Mouse (Mus musculus) cerebellum, adult 9-11 months (tissue): Measurements from ENCODE around the gene Ube2z.
"Not testable (repeated sequence)": the region's sequence is repeated elsewhere in the genome, so short reads cannot be mapped to it uniquely, and the experiment has no call there.

Source experiments
- DNase-seq: peaks from one replicate; pipeline ENCODE4 v3.0.0; 2022

Ube2z gene

GRCm38 (mm10) chr11:96065215-96065911 lies at the start of gene Ube2z:
Ube2z (minus strand) TSS chr11:96065388.
- peak; percentile 98 for DNase-seq

GRCm38 (mm10) chr11:96114077-96114476 lies 48.9 kb upstream of the Ube2z start:
- DNase-seq, result no peak

- no peak for DNase-seq
Measured at GRCm38 (mm10) chr11:96111751-96112150, 46.6 kb upstream of the Ube2z start, which contains the start of gene Calcoco2. Calcoco2 (minus strand) TSS chr11:96111964.

GRCm38 (mm10) chr11:96110950-96111349 lies 45.8 kb upstream of the Ube2z start:
- not testable (repeated sequence) for DNase-seq

- DNase-seq, result no peak
Measured at GRCm38 (mm10) chr11:96108376-96108775, 43.2 kb upstream of the Ube2z start.

- no peak for DNase-seq
Measured at GRCm38 (mm10) chr11:96093361-96093760, 28.2 kb upstream of the Ube2z start.

GRCm38 (mm10) chr11:96092674-96093291 lies 27.6 kb upstream of the Ube2z start:
- no peak for DNase-seq

- DNase-seq, result no peak
Measured at GRCm38 (mm10) chr11:96091073-96091472, 25.9 kb upstream of the Ube2z start.

- no peak for DNase-seq
Measured at GRCm38 (mm10) chr11:96087981-96088380, 22.8 kb upstream of the Ube2z start.

GRCm38 (mm10) chr11:96082682-96083081 lies 17.5 kb upstream of the Ube2z start:
- no peak for DNase-seq

- peak; percentile 10 for DNase-seq
Measured at GRCm38 (mm10) chr11:96080736-96081135, 15.5 kb upstream of the Ube2z start.

- peak; percentile 61 for DNase-seq
Measured at GRCm38 (mm10) chr11:96076221-96077105, 11.3 kb upstream of the Ube2z start.

GRCm38 (mm10) chr11:96075509-96076220 lies 10.5 kb upstream of the Ube2z start, which contains the start of gene Atp5g1:
Atp5g1 (minus strand) TSS chr11:96075670.
- peak; percentile 100 for DNase-seq

GRCm38 (mm10) chr11:96075177-96075508 lies 10.0 kb upstream of the Ube2z start:
- DNase-seq, result no peak

- peak; percentile 70 for DNase-seq
Measured at GRCm38 (mm10) chr11:96074351-96075176, 9.4 kb upstream of the Ube2z start.

GRCm38 (mm10) chr11:96073295-96073993 lies 8.3 kb upstream of the Ube2z start:
- DNase-seq, result peak; percentile 54

GRCm38 (mm10) chr11:96071013-96071412 lies 5.8 kb upstream of the Ube2z start:
- no peak for DNase-seq

- no peak for DNase-seq
Measured at GRCm38 (mm10) chr11:96070353-96070752, 5.2 kb upstream of the Ube2z start.

- DNase-seq, result peak; percentile 40
Measured at GRCm38 (mm10) chr11:96068231-96068630, 3.0 kb upstream of the Ube2z start.

GRCm38 (mm10) chr11:96064521-96065214 lies 520 bp downstream of the Ube2z start:
- DNase-seq, result no peak

GRCm38 (mm10) chr11:96058309-96058708 lies 6.9 kb downstream of the Ube2z start:
- no peak for DNase-seq
